Mouse (Mus musculus): Measurements from ENCODE around the gene Eps8.

GRCm38 (mm10) chr6:137508936-137509335 is 145.7 kb downstream of the Eps8 start:
- TF ChIP-seq E2F4 (IDR thresholded peaks at IDR 0.05; ENCODE audit: borderline replicate concordance, low read depth, low read length) (no peak), BHLHE40 (IDR thresholded peaks at IDR 0.05; ENCODE audit: borderline replicate concordance, low read depth, low read length) (no peak), GATA1 (IDR thresholded peaks at IDR 0.05; ENCODE audit: low read depth, low read length) (no peak), EP300 (IDR thresholded peaks at IDR 0.05; ENCODE audit: low read depth in 1 of 2, low read length in 2 of 2) (no peak), CTCF (IDR thresholded peaks at IDR 0.05 in 2 of 3, conservative IDR thresholded peaks at IDR 0.05 in 1 of 3; ENCODE audit: control insufficient read depth in 1 of 3, insufficient read depth in 1 of 3, low read depth in 2 of 3, low read length in 3 of 3, poor library complexity in 1 of 3, severe bottlenecking in 1 of 3) (no peak)
